Mouse (Mus musculus) bone marrow macrophage, adult 2 months (primary cell): ENCODE data around the gene Mllt1.

Source experiments
- CTCF ChIP-seq: IDR thresholded peaks from 2 replicates; pipeline ENCODE4 v1.5.1; 2012; ENCODE audit warnings: low read depth, mild to moderate bottlenecking, low read length, moderate library complexity
- POLR2A ChIP-seq: IDR thresholded peaks from 2 replicates; pipeline ENCODE4 v1.6.1; 2012; ENCODE audit warnings: mild to moderate bottlenecking, low read depth, low read length, borderline replicate concordance

GRCm38 (mm10) chr17:56929101-56929500 is 6.1 kb downstream of the Mllt1 start:
- no peak for TF ChIP-seq CTCF
- TF ChIP-seq POLR2A, result no peak
